Mouse (Mus musculus): ENCODE data around the gene Hba-a2. TPM values are rescaled to one million over a fixed set of nuclear protein-coding genes. Genes with fewer than 3 reads are reported as not detected.
"Not testable (repeated sequence)": the region's sequence is repeated elsewhere in the genome, so short reads cannot be mapped to it uniquely, and the experiment has no call there.

Gene Hba-a2
- total RNA-seq, 2 experiments from 2014 or later, result 662 to 1,092 TPM

DNA sequence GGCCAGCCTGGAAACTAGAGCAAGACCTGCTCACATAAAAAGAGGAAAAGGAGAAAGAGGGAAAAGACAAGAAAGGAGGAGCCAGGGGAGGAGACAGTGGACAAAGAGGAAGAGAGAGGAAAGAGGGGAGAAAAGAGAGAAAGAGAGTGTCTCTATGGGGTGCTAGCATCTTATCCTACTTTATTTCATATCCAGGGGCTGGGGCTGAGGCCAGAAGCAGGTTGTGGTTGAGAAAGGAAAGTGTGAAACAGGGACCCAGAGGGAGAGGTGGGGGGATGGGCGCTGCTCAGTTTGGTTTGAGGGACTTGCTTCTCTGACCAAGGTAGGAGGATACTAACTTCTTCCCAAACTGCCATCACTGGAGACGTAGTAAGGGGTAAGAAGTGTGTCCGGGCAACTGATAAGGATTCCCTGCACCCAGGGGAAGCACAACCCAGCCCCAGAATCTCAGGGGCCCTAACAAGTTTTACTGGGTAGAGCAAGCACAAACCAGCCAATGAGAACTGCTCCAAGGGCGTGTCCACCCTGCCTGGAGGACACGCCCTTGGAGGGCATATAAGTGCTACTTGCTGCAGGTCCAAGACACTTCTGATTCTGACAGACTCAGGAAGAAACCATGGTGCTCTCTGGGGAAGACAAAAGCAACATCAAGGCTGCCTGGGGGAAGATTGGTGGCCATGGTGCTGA is 13.1 kb upstream of the Hba-a2 start, which contains the start of gene Hba-a1:
Gene Hba-a1, plus strand, starts transcription at position 421 of the 687 bp plus-strand sequence.
- DNase-seq, result not testable (repeated sequence)

DNA sequence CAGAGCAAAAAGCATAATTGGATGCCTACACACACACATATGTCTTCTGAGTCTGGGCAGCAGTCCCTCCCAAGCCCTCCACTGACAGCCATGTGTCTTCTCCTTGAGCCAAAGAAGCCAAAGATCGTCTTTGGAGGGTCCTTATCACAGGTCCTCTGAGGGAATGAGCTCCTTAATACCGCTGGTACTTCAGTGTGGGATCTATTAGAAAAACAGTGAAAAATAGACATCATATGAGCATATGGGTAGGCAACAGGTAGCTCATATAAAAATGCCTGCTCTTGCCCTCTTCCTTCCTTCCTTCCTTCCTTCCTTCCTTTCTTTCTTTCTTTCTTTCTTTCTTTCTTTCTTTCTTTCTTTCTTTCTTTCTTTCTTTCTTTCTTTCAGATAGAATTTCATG is 11.7 kb upstream of the Hba-a2 start:
- DNase-seq, result not testable (repeated sequence)

DNA sequence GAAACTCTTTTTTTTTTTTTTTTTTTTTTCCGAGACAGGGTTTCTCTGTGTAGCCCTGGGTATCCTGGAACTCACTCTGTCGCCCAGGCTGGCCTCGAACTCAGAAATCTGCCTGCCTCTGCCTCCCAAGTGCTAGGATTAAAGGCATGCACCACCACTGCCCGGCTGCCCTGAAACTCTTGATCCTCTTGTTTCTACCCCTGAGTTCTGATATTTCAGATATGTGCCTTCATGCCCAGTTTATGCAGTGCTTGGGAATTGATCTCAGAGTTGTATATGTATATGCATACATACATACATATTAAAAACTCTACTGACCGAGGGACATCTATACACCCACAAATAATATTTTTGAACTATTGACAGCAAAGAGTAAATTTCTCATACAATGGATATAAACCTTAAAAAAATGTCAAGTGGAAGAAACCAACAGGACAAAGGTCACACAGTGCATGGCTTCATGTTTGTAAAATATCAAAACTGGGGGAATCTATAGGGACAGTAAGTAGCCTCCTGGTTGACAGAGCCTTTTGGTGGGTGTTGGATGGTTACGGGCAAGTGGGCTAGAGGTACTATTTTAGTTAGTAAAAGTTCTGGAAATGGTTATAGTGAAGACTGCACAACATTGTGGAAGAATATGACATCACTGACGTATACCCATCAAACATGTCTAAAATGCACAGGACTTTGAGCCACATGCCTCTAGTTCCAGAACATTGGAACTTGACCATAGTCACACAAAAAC is 11.1 kb upstream of the Hba-a2 start:
- DNase-seq, result no peak

DNA sequence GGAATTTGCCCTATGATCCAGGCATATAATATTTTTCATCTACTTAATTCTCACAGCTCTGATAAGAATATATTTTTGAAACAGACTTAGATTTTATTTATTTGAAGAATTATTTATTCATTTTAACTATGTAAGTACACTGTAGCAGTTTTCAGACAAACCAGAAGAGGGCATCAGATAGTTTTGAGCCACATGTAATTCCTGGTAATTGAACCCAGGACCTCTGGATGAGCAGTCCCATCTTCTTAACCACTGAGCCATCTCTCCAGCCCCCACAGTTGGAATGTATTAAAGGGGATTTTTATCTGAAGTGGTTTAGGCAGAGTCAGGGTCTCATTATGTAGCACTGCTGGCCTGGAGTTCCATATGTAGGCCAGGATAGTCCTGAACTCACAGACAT is 10.4 kb upstream of the Hba-a2 start:
- DNase-seq, result not testable (repeated sequence)

DNA sequence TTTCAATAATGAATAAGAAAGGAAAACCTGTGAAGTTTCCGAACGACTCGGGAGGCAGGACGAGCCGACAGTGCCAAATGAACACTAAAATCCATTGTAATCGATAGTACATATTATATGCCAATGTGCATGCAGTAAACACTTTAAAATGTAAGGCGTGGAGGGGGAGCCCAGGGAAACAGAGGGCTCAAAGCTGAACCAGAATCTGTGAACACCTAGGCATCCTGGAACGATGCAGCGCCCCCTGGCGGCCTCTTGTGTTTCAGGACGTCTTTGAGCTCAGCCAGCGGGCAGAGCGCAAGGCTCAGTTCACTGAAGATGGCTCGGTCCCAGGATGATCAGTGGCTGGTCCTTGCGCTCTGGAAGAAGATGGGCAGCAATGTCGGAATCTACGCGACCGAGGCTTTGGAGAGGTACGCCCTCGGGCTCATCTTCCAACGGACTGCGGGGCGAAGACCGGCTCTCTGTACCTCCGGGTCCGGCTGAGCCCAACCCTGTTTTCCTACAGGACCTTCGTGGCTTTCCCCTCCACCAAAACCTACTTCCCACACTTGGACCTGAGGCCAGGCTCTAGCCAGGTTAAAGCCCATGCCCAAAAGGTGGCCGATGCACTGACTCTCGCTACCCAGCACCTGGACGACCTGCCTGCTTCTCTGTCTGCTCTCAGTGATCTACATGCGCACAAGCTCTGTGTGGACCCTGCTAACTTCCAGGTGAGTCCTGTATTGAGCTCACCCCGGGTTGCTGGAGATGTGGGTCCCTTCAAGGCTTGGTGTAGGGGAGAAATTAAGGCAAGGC is 9.4 kb upstream of the Hba-a2 start, which contains the start of gene Hbq1b:
Gene Hbq1b, plus strand, starts transcription at position 271 of the 798 bp plus-strand sequence.
- peak; percentile 80 for DNase-seq

DNA sequence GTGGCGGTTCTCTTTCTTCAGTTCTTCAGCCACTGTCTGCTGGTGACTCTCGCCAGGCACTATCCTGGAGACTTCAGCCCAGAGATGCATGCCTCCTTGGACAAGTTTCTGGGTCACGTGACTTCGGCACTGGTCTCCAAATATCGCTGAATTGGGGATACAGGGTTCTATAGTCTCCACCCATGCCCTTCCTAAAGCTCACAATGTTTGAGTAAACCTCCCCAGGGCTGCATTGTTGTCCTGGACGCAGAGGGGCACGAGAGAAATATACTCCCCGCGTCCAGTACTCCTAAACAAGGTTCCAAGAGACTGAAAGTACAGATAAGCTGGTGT is 8.8 kb upstream of the Hba-a2 start:
- no peak for DNase-seq

DNA sequence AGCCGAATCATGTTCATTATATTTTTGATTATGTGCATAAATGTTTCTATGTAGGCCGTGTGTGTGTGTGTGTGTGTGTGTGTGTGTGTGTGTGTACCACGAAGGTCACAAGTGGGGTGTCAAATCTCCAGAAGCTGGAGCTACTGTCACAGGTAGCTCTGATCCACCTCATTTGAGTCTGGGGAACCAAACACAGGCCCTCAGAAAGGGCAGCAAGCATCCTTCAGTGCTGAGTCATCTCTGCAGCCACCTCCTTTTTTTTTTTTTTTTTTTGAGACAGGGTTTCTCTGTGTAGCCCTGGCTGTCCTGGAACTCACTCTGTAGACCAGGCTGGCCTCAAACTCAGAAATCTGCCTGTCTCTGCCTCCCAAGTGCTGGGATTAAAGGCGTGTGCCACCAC is 3.5 kb upstream of the Hba-a2 start:
- not testable (repeated sequence) for DNase-seq

DNA sequence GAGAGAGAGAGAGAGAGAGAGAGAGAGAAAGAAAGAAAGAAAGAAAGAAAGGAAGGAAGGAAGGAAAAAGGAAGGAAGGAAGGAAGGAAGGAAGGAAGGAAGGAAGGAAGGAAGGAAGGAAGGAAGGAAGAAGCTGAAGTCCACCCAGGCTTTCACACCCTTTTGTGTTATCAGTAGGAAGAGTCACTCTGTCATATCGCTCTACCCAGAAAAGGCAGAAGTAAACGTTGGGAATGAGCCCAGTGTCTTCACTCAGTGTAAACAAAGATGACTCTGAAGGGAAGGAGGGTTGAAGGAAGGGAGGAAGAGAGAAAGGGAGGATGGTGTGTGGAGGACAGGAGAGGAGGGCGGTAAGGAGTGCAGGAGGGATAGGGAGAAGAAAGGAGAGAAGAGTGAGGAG is 2.8 kb upstream of the Hba-a2 start:
- DNase-seq, result not testable (repeated sequence)

DNA sequence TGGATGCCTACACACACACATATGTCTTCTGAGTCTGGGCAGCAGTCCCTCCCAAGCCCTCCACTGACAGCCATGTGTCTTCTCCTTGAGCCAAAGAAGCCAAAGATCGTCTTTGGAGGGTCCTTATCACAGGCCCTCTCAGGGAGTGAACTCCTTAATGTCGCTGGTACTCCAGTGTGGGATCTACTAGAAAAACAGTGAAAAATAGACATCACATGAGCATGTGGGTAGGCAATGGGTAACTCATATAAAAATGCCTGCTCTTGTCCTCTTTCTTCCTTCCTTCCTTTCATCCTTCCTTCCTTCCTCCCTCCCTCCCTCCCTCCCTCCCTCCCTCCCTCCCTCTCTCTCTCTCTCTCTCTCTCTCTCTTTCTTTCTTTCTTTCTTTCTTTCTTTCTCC is 1.1 kb downstream of the Hba-a2 start:
- DNase-seq, result not testable (repeated sequence)

DNA sequence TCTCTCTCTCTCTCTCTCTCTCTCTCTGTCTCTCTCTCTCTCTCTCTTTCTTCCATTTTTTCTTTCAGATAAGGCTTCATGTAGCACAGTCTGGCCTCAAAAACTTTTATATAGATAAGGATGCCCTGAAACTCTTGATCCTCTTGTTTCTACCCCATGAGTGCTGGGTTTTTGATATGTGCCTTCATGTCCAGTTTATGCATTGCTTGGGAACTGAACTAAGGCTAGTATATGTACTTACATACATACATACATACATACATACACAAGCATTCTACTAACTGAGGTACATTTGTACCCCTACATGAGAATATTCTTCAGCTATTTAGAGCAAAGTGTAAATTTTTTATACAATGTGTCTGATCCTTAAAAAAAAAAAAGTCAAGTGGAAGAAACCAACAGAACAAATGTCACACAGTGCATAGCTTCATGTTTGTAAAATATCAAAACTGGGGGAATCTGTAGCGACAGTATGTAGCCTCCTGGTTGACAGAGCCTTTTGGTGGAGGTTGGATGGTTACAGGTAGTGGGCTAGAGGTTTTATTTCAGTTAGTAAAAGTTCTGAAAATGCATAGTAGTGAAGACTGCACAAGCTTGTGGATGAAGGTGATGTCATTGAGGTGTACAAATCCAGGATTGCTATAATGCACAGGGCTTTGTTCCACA is 1.7 kb downstream of the Hba-a2 start:
- no peak for DNase-seq

DNA sequence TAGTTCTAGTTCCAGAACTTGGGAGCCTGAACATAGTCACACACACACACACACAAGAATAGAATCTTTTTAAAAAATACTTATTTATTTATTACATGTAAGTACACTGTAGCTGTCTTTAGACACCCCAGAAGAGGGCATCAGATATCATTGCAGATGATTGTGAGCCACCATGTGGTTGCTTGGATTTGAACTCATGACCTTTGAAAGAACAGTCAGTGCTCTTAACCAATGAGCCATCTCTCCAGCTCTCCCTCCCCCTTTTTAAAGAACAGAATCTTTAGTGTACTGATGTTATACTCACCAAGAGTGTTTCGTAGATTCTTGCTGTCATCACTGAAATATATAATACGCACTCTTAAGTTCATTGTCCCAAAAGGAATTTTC is 2.2 kb downstream of the Hba-a2 start:
- DNase-seq, result no peak

DNA sequence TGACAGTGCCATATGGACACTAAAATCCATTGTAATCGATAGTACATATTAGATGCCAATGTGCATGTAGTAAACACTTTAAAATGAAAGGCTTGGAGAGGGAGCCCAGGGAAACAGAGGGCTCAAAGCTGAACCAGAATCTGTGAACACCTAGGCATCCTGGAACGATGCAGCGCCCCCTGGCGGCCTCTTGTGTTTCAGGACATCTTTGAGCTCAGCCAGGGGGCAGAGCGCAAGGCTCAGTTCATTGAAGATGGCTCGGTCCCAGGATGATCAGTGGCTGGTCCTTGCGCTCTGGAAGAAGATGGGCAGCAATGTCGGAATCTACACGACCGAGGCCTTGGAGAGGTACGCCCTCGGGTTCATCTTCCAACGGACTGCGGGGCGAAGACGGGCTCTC is 3.6 kb downstream of the Hba-a2 start, which contains the start of gene Hbq1a:
Gene Hbq1a, plus strand, starts transcription at position 205 of the 400 bp plus-strand sequence.
- DNase-seq, result peak; percentile 64

DNA sequence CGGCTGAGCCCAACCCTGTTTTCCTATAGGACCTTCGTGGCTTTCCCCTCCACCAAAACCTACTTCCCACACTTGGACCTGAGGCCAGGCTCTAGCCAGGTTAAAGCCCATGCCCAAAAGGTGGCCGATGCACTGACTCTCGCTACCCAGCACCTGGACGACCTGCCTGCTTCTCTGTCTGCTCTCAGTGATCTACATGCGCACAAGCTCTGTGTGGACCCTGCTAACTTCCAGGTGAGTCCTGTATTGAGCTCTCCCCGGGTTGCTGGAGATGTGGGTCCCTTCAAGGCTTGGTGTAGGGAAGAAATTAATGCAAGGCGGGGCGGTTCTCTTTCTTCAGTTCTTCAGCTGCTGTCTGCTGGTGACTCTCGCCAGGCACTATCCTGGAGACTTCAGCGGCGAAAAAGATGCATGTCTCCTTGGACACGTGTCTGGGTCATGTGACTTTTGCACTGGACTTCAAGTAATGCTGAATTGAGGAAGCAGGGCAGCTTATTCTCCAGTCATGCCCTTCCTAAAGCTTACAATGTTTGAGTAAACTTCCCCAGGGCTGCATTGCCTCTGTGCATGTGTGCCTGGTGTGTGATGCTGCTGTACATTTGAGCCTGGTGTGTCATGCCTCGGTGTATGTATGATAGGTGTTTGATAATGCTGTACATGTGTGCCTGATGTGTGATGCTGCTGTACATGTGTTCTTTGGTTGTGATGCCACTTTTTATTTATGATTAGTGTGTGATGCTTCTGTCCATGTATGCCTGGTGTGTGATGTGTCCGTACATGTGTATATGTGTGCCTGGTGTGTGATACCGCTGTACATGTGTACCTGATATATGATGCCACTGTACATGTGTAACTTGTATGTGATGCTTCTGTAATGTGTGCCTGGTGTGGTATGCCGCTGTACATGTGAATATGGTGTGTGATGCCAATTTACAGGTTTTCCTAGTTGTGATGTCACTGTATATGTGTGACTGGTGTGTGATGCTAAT is 4.3 kb downstream of the Hba-a2 start:
- DNase-seq, result no peak

DNA sequence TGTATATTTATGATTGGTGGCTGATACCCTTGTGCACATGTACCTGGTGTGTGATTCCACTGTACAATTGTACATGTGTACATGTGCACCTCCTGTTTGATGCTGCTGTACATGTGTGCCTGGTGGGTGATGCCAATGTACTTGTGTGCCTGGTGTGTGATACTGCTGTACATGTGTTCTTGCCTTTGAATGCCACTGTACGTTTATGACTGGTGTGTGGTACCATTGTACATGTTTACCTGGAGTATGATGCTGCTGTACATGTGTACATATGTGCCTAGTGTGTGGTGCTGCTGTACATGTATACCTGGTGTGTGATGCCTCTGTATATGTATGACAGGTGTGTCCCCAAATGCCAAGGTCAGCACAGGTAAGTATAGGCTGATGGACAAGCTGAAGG is 5.2 kb downstream of the Hba-a2 start:
- no peak for DNase-seq

DNA sequence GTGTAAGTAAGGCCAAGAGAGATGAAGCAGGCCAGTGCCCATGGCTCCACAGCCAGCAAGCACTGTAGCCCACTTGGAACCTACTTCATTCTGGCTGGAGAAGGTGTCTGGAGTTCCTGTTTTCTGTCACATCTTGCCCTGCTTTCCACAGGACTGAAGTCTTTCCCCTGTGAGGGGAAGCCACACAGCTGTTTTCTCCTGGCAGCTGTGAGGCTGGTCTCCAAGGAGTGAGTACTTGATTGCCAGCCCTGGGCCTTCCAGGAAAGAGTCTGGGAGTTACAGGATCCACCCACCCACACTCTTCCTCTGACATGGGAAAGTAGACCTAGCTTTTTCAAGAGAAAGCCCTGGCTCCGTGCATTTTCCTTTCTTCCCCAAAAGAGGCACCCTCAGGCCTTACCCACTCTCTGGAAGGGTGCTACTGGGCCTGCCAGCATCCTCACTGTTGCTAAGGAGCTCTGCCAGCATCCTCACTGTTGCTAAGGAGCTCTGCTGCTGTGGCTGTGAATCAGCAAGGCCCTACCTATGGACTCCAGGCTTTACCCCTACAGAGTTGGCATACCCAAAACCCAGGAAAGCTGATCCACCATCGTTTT is 6.6 kb downstream of the Hba-a2 start:
- DNase-seq, result no peak

DNA sequence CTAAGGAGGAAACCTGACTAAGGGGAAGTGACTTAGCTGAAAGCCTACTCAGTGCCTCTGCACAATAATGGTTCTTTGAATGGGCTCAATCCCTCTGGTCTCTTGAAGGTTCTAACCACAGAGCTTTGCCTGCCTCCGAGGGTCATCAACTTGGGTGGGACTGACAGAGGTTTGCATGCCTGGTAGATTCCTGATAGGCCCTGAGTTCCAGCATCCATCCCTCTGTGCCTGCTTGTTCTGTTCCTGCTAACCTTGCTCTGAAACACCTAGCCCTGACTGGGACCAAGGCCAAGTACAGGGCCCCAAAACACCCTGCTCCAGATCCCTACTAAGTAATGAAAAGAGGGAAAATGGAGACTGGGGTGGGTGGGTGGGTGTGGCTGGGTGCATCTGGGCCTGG is 7.2 kb downstream of the Hba-a2 start:
- DNase-seq, result no peak

DNA sequence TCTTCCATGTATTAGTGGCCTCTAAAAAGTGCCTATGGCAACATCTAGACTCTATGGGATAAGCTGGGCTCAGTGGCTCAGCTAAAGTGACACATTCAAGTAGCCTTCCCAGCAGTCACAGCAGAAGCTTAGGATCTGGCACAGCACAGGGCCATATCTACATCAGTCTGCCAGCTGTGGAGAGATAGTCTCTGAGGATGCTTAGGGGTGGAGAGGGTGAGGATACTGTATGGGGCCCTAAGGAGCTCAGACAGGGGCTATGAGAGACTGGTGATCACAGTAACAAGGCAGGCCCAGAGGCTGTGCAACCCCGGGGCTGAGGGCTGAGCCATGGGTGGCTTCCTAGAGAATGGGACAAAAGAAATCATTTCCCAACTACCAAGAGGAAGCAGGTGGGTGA is 10.7 kb downstream of the Hba-a2 start:
- no peak for DNase-seq

DNA sequence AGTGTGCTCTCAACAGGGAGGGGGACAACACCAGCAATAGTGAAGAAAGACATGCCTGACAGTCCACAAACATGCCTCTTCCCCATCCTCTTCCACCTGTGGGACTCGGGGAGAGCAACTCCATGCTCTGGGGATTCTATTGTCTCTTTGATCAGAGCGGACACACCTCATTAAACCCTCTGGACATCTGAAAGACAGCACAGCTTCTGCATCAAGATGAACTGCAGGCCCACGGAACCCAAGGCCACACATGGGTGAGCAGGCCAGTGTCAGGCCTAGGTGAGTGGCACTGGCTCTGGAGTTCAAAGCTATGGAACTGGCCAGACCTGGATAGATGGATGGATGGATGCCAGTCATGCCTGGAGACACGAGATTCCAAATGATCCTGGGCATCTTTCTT is 13.2 kb downstream of the Hba-a2 start:
- no peak for DNase-seq

DNA sequence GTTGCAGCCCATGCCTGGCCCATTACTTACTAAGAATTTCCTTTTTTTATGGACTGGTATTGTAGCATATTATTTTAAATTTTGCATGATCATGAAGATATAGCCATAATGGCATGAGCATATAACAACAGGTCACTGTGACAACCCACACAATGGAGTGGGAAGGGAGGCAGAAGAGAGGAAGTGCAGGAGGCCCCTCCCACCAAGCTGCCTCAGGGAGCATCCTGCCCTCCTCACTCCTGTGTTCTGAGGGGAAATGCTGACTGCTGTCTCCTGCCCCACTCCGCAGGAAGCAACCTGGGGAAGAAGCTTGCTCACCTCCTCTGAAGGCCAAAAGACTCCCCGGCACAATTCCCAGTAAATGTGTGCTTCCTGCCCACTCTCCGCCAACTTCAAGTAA is 13.6 kb downstream of the Hba-a2 start:
- no peak for DNase-seq

DNA sequence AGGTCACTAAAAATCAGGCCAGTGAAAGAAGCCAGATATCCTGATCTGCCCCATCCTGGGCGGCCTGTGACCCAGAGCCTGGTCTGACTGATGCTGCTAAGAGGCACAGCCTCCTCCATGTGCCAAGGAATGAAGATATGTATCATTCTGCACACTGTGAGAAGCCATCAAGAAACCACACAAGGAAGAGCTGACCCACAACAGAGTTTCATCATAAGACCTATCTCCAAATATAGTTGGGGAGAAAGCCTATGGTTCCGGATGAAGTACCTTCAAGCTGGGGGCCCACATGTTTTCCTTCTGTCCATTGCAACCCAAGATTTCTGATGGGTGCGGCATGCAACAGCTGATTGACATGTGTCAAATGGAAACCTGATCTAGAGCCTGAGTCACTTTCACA is 19.7 kb downstream of the Hba-a2 start:
- no peak for DNase-seq
